In genomic region chr2:76406151-76406936, GRCm38 (mm10) we compare ENCODE assay signal across 8 mouse cellular contexts. TPM values are rescaled to one million over a fixed set of nuclear protein-coding genes. Genes with fewer than 3 reads are reported as not detected.
DNase-seq lines count a peak whose midpoint lies in the region; ATAC-seq lines count a peak whose summit lies in the region.

Gene Osbpl6, plus strand, starts transcription at chr2:76406508.

- no peaks in the 10 kb centered on the region for H3K36me3 ChIP-seq in hindbrain, embryonic 10.5 days
- no peaks in the 10 kb centered on the region for H3K36me3 ChIP-seq in lung, embryonic 15.5 days

- H3K9me3 ChIP-seq in hindbrain, embryonic 10.5 days = no peaks in the 10 kb centered on the region
- H3K9me3 ChIP-seq in lung, embryonic 15.5 days = no peaks in the 10 kb centered on the region

- WGBS in hindbrain, embryonic 10.5 days = under 1% methylated on average over 89 of the region's 89 CpGs
- 1% methylated on average over 82 of the region's 89 CpGs for WGBS in lung, embryonic 15.5 days

- peaks cover 37% of the 10 kb centered on the region for H3K27me3 ChIP-seq in hindbrain, embryonic 10.5 days (ENCODE audit: insufficient read depth, poor library complexity, severe bottlenecking)
- peaks cover 11% of the 10 kb centered on the region; the same call in 1 of the 2 replicates for H3K27me3 ChIP-seq in lung, embryonic 15.5 days

- H3K4me2 ChIP-seq in lung, embryonic 15.5 days = peak within 1 kb of the TSS; percentile 71

- H3K27ac ChIP-seq in hindbrain, embryonic 10.5 days = peak within 1 kb of the TSS; percentile 90
- H3K27ac ChIP-seq in lung, embryonic 15.5 days = peak within 1 kb of the TSS; percentile 83

- peaks cover 14% of the 10 kb centered on the region for H3K4me1 ChIP-seq in hindbrain, embryonic 10.5 days (replicated peaks)
- peaks cover 4% of the 10 kb centered on the region; the same call in 1 of the 2 replicates for H3K4me1 ChIP-seq in lung, embryonic 15.5 days

- DNase-seq in NIH3T3 (ENCODE audit: low read depth) = peak; percentile 75
- DNase-seq in cerebellum, adult 9-10 months = peak; percentile 75
- DNase-seq in frontal cortex, postnatal 10 days (ENCODE audit: low spot score in 2 of 2) = peak; percentile 57 to 78
- peak; percentile 77 for DNase-seq in hindbrain, embryonic 10.5 days (ENCODE audit: low spot score)
- peak; percentile 57 for DNase-seq in layer of hippocampus, adult 9-11 months
- DNase-seq in ovary, postnatal 14 days (ENCODE audit: low spot score) = peak; percentile 66
- peak; percentile 67 for DNase-seq in urinary bladder, postnatal 25 days (ENCODE audit: low spot score)

- peak within 1 kb of the TSS; percentile 94 for H3K4me3 ChIP-seq in hindbrain, embryonic 10.5 days
- H3K4me3 ChIP-seq in lung, embryonic 15.5 days = peak within 1 kb of the TSS; percentile 65

- ATAC-seq in lung, embryonic 15.5 days (ENCODE audit: borderline replicate concordance, extremely low read depth, low FRiP score, low TSS enrichment) = peak; percentile 96

- peak within 1 kb of the TSS; percentile 81 for H3K9ac ChIP-seq in lung, embryonic 15.5 days

RNA-seq across cellular contexts. Expression of gene Osbpl6, which starts in this region (rescaled TPM):
- polyA plus RNA-seq in hindbrain, embryonic 10.5 days (2016; fragmentation: Nextera tagmentation; extraction: Ambion mirVana) = 13.8 and 15.4 TPM in 2 replicates
- polyA plus RNA-seq in lung, embryonic 15.5 days (2015; fragmentation: Nextera tagmentation; extraction: Ambion mirVana) = 18.1 and 21.1 TPM in 2 replicates

Comparison
In these comparisons a context has a peak if more than half of its experiments do, and no peak if none do; other contexts are left out.
1. Peak in every context shown above with its lines: DNase-seq, ATAC-seq, H3K4me3 ChIP-seq and H3K27ac ChIP-seq.